Mouse (Mus musculus) ES-Bruce4 (cell line): ENCODE results near the gene Rin3. TPM values are rescaled to one million over a fixed set of nuclear protein-coding genes. Genes with fewer than 3 reads are reported as not detected.

ENCODE experiments used
- H3K27ac ChIP-seq: 2 replicates; pipeline ENCODE4 v1.5.1; 2012; ENCODE audit warnings: low read length, inconsistent platforms; ENCODE audit not compliant: insufficient read depth
- H3K27me3 ChIP-seq: 2 replicates; pipeline ENCODE4 v1.6.1; 2012; ENCODE audit warnings: mild to moderate bottlenecking, low read length, inconsistent platforms; ENCODE audit not compliant: control insufficient read depth, poor library complexity, insufficient read depth, severe bottlenecking
- H3K36me3 ChIP-seq: 2 replicates; pipeline ENCODE4 v1.6.1; 2012; ENCODE audit warnings: inconsistent platforms, mild to moderate bottlenecking, low read length, moderate library complexity; ENCODE audit not compliant: control insufficient read depth, poor library complexity, insufficient read depth, severe bottlenecking
- H3K4me1 ChIP-seq: one replicate; pipeline ENCODE4 v1.8.1; 2011; ENCODE audit warnings: low read length; ENCODE audit not compliant: control insufficient read depth, insufficient read depth
- H3K4me3 ChIP-seq: 2 replicates; pipeline ENCODE4 v1.5.1; 2011; ENCODE audit warnings: low read depth, mild to moderate bottlenecking, low read length
- H3K9ac ChIP-seq: 2 replicates; pipeline ENCODE4 v1.6.1; 2012; ENCODE audit warnings: low read depth, mild to moderate bottlenecking, inconsistent platforms; ENCODE audit not compliant: poor library complexity, severe bottlenecking
- H3K9me3 ChIP-seq: replicated peaks from 2 replicates; pipeline ENCODE4 v1.6.1; 2012; ENCODE audit warnings: mild to moderate bottlenecking, low read length, inconsistent platforms; ENCODE audit not compliant: control insufficient read depth, poor library complexity, insufficient read depth, severe bottlenecking
- CTCF ChIP-seq: IDR thresholded peaks from one replicate; pipeline ENCODE4 v1.8.1; 2011; ENCODE audit warnings: low read depth, low read length
- EP300 ChIP-seq: IDR thresholded peaks from 2 replicates; pipeline ENCODE4 v1.6.1; 2011; ENCODE audit warnings: low read depth, low read length; ENCODE audit not compliant: insufficient read depth
- POLR2A ChIP-seq: IDR thresholded peaks from one replicate; pipeline ENCODE4 v1.8.1; 2011; ENCODE audit warnings: low read length; ENCODE audit not compliant: insufficient read depth
- polyA plus RNA-seq: library from polyadenylated mRNA; stranded (reverse); fragments of >200 nt; gene quantifications from 2 replicates; pipeline ENCODE4 v1.2.4, GENCODE M21; 2011; ENCODE audit warnings: low read depth; ENCODE audit not compliant: missing spikeins, insufficient read depth, insufficient read length

Gene Rin3
- polyA plus RNA-seq, 1 experiment, result 8.7 TPM

DNA sequence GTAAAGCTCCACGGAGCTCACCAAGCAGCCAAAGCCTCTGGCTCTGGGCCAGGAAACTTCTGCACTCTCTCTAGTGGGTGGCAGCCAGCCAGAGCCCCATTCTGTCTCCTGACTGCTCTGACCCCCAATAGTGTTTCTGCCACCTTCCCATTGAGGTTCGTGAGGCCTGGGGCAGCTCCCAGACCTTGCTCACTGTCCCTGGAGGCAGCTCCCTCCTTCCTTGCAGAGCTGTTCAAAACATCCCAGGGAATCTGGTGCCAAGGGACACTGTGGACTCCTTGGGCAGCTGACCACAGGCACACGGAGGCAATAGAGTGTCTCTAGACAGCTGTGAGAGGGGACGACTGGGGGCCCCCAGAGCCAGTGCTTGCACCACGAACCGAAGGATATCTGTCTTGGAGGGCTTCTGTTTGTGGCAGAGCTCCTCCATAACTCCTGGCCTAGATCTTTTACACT, 25.2 kb downstream of the Rin3 start:
- TF ChIP-seq CTCF (no peak), EP300 (no peak), POLR2A (no peak)
- no peaks in the 10 kb centered on the region for H3K4me1 ChIP-seq
- H3K36me3 ChIP-seq, result no peaks in the 10 kb centered on the region
- no peak overlapping the region for H3K27ac ChIP-seq
- no peak overlapping the region for H3K4me3 ChIP-seq
- H3K9ac ChIP-seq, result no peak overlapping the region
- no peaks in the 10 kb centered on the region for H3K9me3 ChIP-seq
- H3K27me3 ChIP-seq, result no peaks in the 10 kb centered on the region

DNA sequence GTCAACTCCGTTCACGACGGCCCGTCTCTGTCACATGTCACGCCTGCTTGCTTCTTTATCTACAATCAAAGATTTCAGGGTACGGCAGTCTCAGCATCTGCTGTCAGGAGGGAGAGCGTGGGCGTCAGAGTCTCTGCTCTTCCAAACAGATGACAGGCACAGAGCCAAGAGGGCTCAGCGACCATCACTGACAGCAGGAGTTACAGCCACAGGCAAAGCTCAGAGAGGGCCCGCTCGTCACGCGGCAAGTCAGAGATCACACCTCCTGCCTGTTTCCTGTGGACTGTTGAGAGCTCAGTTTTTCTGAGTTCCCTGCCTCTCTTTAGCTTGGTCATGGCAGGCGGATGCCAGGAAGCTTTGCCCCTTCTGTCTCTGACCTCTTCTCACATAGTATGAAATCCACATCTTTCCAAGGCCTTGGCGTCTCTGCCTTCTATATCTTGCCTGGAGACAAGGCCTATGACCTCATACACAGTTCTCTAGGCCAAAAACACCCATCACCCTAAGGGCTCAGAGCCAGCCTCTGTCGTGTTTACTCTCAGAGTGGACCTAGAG, 25.7 kb downstream of the Rin3 start:
- Histone ChIP-seq H3K27me3 (no peaks in the 10 kb centered on the region), H3K4me3 (no peak overlapping the region), H3K4me1 (no peaks in the 10 kb centered on the region), H3K27ac (no peak overlapping the region), H3K9ac (no peak overlapping the region), H3K36me3 (no peaks in the 10 kb centered on the region), H3K9me3 (no peaks in the 10 kb centered on the region)
- no peak for TF ChIP-seq CTCF
- TF ChIP-seq POLR2A, result no peak
- TF ChIP-seq EP300, result no peak

DNA sequence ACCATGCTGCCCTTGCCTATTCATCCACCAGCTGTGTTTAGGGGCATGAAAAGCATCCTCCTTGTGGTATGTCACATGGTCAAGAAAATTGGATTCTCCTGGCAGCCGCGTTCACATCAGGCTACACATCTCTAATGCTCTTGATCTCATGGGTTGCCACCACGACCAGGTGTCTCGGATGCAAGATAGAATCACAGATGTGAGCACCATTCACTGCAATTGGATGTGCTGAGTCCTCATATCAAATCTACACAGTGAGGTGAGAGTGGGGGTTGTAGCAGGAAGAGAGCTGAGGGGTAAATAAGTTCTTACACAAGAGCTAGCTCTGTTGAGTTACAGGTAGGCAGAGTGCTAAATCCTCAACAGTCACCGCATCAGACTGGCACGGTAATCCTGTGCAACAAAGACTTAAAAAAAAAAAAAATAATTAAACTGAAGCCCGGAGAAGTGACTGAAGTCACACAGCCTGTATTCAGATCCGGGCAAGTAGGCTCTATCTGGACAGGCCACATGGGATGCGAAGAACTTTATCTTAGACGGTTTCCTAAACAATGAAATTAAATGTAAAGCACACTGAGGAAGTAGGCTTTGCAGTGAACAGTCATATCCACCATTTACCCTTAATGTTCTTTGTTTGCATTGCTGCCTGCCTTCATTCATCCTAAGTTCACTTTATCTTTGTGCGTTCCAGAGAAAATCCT, 26.4 kb downstream of the Rin3 start:
- no peaks in the 10 kb centered on the region for H3K9me3 ChIP-seq
- no peaks in the 10 kb centered on the region for H3K4me1 ChIP-seq
- no peak overlapping the region for H3K4me3 ChIP-seq
- TF ChIP-seq EP300, result no peak
- TF ChIP-seq POLR2A, result no peak
- no peak for TF ChIP-seq CTCF
- no peaks in the 10 kb centered on the region for H3K27me3 ChIP-seq
- no peak overlapping the region for H3K27ac ChIP-seq
- H3K9ac ChIP-seq, result no peak overlapping the region
- H3K36me3 ChIP-seq, result no peaks in the 10 kb centered on the region

DNA sequence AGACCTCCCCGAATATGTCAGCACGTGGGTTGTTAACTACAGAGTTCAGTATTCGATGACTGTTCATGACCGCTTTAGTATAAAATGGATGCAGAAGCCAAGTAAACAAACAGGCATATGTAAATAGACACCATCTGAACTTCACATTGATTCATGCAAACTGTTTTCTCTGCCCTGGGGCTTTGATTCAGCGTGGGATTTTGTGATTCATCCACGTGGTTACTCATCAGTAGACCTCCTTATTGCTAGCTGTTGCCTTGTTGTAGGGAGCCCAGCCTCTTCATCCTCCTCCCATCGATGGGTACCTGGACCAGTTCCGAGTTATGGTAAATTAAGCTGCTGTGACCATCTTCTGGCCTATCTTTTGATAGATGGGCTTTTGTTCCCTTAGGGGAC, 26.9 kb downstream of the Rin3 start:
- H3K36me3 ChIP-seq, result no peaks in the 10 kb centered on the region
- no peaks in the 10 kb centered on the region for H3K4me1 ChIP-seq
- TF ChIP-seq POLR2A, result no peak
- TF ChIP-seq CTCF, result no peak
- TF ChIP-seq EP300, result no peak
- H3K27me3 ChIP-seq, result no peaks in the 10 kb centered on the region
- no peak overlapping the region for H3K27ac ChIP-seq
- H3K9me3 ChIP-seq, result no peaks in the 10 kb centered on the region
- no peak overlapping the region for H3K9ac ChIP-seq
- H3K4me3 ChIP-seq, result no peak overlapping the region

DNA sequence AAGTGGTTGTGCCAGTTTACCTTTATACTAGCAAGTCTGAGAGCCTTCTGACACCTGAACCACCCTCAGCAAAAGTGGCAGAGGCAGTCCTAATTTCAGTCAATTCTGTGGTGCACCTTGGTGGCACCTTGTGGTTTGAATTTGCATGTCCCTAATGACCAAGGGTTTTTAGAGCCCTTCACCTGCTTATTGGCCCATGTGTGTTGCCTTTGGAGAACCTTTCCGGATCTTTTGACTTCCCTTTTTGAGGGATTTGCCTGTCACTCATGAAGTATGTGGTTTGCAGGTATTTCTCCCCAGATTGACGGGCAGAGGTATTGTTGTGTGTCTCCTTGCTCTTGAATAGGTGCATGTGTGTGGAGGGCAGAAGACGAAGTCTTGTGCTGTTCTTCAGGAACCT, 27.4 kb downstream of the Rin3 start:
- H3K9ac ChIP-seq, result no peak overlapping the region
- H3K27ac ChIP-seq, result no peak overlapping the region
- no peak overlapping the region for H3K4me3 ChIP-seq
- no peaks in the 10 kb centered on the region for H3K36me3 ChIP-seq
- no peak for TF ChIP-seq EP300
- TF ChIP-seq POLR2A, result no peak
- TF ChIP-seq CTCF, result no peak
- no peaks in the 10 kb centered on the region for H3K9me3 ChIP-seq
- no peaks in the 10 kb centered on the region for H3K27me3 ChIP-seq
- H3K4me1 ChIP-seq, result no peaks in the 10 kb centered on the region

DNA sequence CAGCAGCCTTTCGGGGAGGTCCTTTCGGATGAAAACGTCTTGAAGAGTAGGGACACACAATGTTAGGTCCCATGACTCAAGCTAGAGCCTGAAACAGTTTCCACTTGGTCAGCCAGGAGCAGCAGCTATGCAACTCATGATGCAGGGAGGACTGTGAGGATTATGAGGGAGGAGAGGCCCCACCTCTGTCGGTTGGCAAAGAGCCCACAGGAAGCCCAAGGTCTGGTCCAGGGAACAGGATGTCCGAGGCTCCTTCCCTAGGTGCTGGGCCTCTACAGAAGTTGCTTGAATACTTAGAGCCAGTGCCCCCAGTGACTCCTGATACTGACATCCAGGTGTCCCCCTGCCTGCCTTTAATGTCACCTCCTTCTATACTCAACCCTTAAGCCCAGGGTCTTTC, 28.6 kb downstream of the Rin3 start:
- Histone ChIP-seq H3K27me3 (no peaks in the 10 kb centered on the region), H3K4me3 (no peak overlapping the region), H3K27ac (no peak overlapping the region), H3K9ac (no peak overlapping the region), H3K9me3 (no peaks in the 10 kb centered on the region), H3K36me3 (no peaks in the 10 kb centered on the region), H3K4me1 (no peaks in the 10 kb centered on the region)
- TF ChIP-seq CTCF (no peak), EP300 (no peak)
